Mouse (Mus musculus): Measurements from ENCODE around the gene Slc12a5.

Gene Slc12a5

GRCm38 (mm10) chr2:164947506-164947905 is 13.1 kb upstream of the Slc12a5 start:
- no peak for DNase-seq (ENCODE audit: low spot score in 2 of 2)

GRCm38 (mm10) chr2:164947930-164948329 is 12.7 kb upstream of the Slc12a5 start:
- DNase-seq (ENCODE audit: low spot score in 2 of 2): no peak

- DNase-seq (ENCODE audit: low spot score in 2 of 2): no peak
Observed at GRCm38 (mm10) chr2:164948962-164949361, 11.6 kb upstream of the Slc12a5 start.

- DNase-seq (ENCODE audit: low spot score in 2 of 2): no peak
Observed at GRCm38 (mm10) chr2:164950501-164950900, 10.1 kb upstream of the Slc12a5 start.

GRCm38 (mm10) chr2:164951745-164952144 is 8.9 kb upstream of the Slc12a5 start:
- no peak for DNase-seq (ENCODE audit: low spot score in 2 of 2)

GRCm38 (mm10) chr2:164952448-164952847 is 8.2 kb upstream of the Slc12a5 start:
- DNase-seq (ENCODE audit: low spot score in 2 of 2): no peak

GRCm38 (mm10) chr2:164953224-164953623 is 7.4 kb upstream of the Slc12a5 start:
- peak in 1 of 2 experiments; percentile 39 for DNase-seq (ENCODE audit: low spot score in 2 of 2)

GRCm38 (mm10) chr2:164955725-164956124 is 4.9 kb upstream of the Slc12a5 start:
- DNase-seq (ENCODE audit: low spot score in 2 of 2): no peak

GRCm38 (mm10) chr2:164956195-164956594 is 4.4 kb upstream of the Slc12a5 start:
- no peak for DNase-seq (ENCODE audit: low spot score in 2 of 2)

GRCm38 (mm10) chr2:164957548-164958315 is 2.9 kb upstream of the Slc12a5 start:
- no peak for DNase-seq (ENCODE audit: low spot score in 2 of 2)

- peak in 1 of 2 experiments; percentile 31 for DNase-seq (ENCODE audit: low spot score in 2 of 2)
Observed at GRCm38 (mm10) chr2:164961506-164962182, 1.0 kb downstream of the Slc12a5 start.

- no peak for DNase-seq (ENCODE audit: low spot score in 2 of 2)
Observed at GRCm38 (mm10) chr2:164962183-164962580, 1.6 kb downstream of the Slc12a5 start.

- no peak for DNase-seq (ENCODE audit: low spot score in 2 of 2)
Observed at GRCm38 (mm10) chr2:164964242-164964894, 3.8 kb downstream of the Slc12a5 start.

GRCm38 (mm10) chr2:164964981-164965380 is 4.4 kb downstream of the Slc12a5 start:
- no peak for DNase-seq (ENCODE audit: low spot score in 2 of 2)

GRCm38 (mm10) chr2:164966381-164966780 is 5.8 kb downstream of the Slc12a5 start:
- DNase-seq (ENCODE audit: low spot score in 2 of 2): no peak

- no peak for DNase-seq (ENCODE audit: low spot score in 2 of 2)
Observed at GRCm38 (mm10) chr2:164967193-164967592, 6.6 kb downstream of the Slc12a5 start.

- no peak for DNase-seq (ENCODE audit: low spot score in 2 of 2)
Observed at GRCm38 (mm10) chr2:164967761-164968440, 7.3 kb downstream of the Slc12a5 start.

GRCm38 (mm10) chr2:164968451-164968851 is 7.8 kb downstream of the Slc12a5 start:
- DNase-seq (ENCODE audit: low spot score in 2 of 2): no peak

GRCm38 (mm10) chr2:164969348-164969781 is 8.8 kb downstream of the Slc12a5 start:
- DNase-seq (ENCODE audit: low spot score in 2 of 2): no peak

GRCm38 (mm10) chr2:164970631-164971196 is 10.1 kb downstream of the Slc12a5 start:
- no peak for DNase-seq (ENCODE audit: low spot score in 2 of 2)

GRCm38 (mm10) chr2:164972646-164973045 is 12.0 kb downstream of the Slc12a5 start:
- no peak for DNase-seq (ENCODE audit: low spot score in 2 of 2)

GRCm38 (mm10) chr2:164975611-164976010 is 15.0 kb downstream of the Slc12a5 start:
- no peak for DNase-seq (ENCODE audit: low spot score in 2 of 2)

All from heart, adult 9 months (tissue).